ENCODE assay signal across 10 mouse cellular contexts in the genomic region with DNA sequence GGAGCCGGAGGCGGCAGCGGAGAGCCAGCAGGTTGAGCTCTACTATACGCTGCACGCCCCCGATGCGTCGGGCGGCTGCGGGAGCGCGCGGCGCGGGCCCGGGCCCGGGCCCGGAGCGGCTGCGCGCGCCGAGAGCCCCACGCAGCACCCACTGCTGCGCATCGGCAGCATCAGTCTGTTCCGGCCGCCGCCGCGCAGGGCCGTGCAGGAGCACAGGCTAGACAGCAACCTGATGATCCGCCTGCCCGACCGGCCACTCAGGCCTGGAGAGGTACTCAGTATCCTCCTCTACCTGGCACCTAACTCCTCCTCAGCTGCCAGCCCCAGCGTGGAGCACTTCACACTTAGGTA. TPM values are rescaled to one million over a fixed set of nuclear protein-coding genes. Genes with fewer than 3 reads are reported as not detected.
DNase-seq lines count a peak whose midpoint lies in the region; ATAC-seq lines count a peak whose summit lies in the region.
"Had no signal": no experiment of that assay in that cellular context is flagged by ENCODE, and none has a peak within 500 bp of the region (broad histone marks: within the 10 kb centered on the region; RNA-seq: fewer than 3 reads in every experiment).

No protein-coding gene starts in this region.

- peak overlapping the region; percentile 42 for H3K4me3 ChIP-seq in limb, embryonic 12.5 days (replicated peaks)
- H3K4me3 ChIP-seq in stomach, embryonic 16.5 days (replicated peaks; ENCODE audit: low read length) = peak overlapping the region; percentile 26

- peaks cover 86% of the 10 kb centered on the region for H3K27me3 ChIP-seq in limb, embryonic 12.5 days
- peaks cover 48% of the 10 kb centered on the region for H3K27me3 ChIP-seq in stomach, embryonic 16.5 days (ENCODE audit: control insufficient read depth, insufficient read depth, low read length)

- H3K9ac ChIP-seq in limb, embryonic 12.5 days (replicated peaks) = 0 out of 2 replicates have a peak overlapping the region, but pooled peaks have one; percentile 8
- no peak overlapping the region for H3K9ac ChIP-seq in stomach, embryonic 16.5 days (ENCODE audit: low read length)

- H3K36me3 ChIP-seq in limb, embryonic 12.5 days = no peaks in the 10 kb centered on the region
- no peaks in the 10 kb centered on the region for H3K36me3 ChIP-seq in stomach, embryonic 16.5 days (ENCODE audit: control insufficient read depth, insufficient read depth, low read length)

- no peaks in the 10 kb centered on the region for H3K9me3 ChIP-seq in limb, embryonic 12.5 days
- no peaks in the 10 kb centered on the region for H3K9me3 ChIP-seq in stomach, embryonic 16.5 days (replicated peaks; ENCODE audit: control insufficient read depth, low read length)

- no peak overlapping the region for H3K27ac ChIP-seq in limb, embryonic 12.5 days
- H3K27ac ChIP-seq in stomach, embryonic 16.5 days (ENCODE audit: low read length) = no peak overlapping the region

- WGBS in limb, embryonic 12.5 days = 3% methylated on average over 35 of the region's 36 CpGs
- 2% methylated on average over 36 of the region's 36 CpGs for WGBS in stomach, embryonic 16.5 days

- H3K4me1 ChIP-seq in limb, embryonic 12.5 days (replicated peaks) = peaks cover 9% of the 10 kb centered on the region
- H3K4me1 ChIP-seq in stomach, embryonic 16.5 days (ENCODE audit: control insufficient read depth, insufficient read depth, low read length) = 0 out of 2 replicates have a peak, but pooled peaks cover 3% of the 10 kb centered on the region

- no peak for ATAC-seq in cerebellum, adult (ENCODE audit: insufficient number of reproducible peaks, low FRiP score, low TSS enrichment)
- no peak for ATAC-seq in limb, embryonic 12.5 days (ENCODE audit: insufficient number of reproducible peaks, insufficient read depth, low FRiP score, low TSS enrichment, low read depth)
- no peak for ATAC-seq in stomach, embryonic 16.5 days (ENCODE audit: insufficient read depth, low FRiP score)

- DNase-seq in cerebellum, postnatal 10 days = peak; percentile 28 to 37
- DNase-seq in right cerebral cortex, postnatal 14 days = peak; percentile 15
- no peak for DNase-seq in right cerebral cortex, postnatal 36 days (ENCODE audit: low spot score in 2 of 2)
- DNase-seq in adrenal gland, postnatal 14 days = no peak
- no peak for DNase-seq in spleen, postnatal 4 days (ENCODE audit: low spot score in 2 of 2)
- DNase-seq: gastrocnemius, postnatal 10 days; thymus, adult 2 months had no signal

- H3K4me2 ChIP-seq in limb, embryonic 12.5 days = peak overlapping the region; percentile 71
- H3K4me2 ChIP-seq in stomach, embryonic 16.5 days (ENCODE audit: low read depth, low read length) = peak overlapping the region; percentile 53

RNA-seq across cellular contexts. Expression of gene Tmem132e, which starts 46.1 kb away (rescaled TPM):
- 0.70 and 0.76 TPM in 2 replicates for polyA plus RNA-seq in limb, embryonic 12.5 days (2016; fragmentation: Nextera tagmentation; extraction: Ambion mirVana)
- polyA plus RNA-seq in stomach, embryonic 16.5 days (2015; fragmentation: Nextera tagmentation; extraction: Ambion mirVana) = 0.31 and 0.39 TPM in 2 replicates
- 0.85 and 0.90 TPM in 2 replicates for total RNA-seq in adrenal gland, postnatal 14 days (2021)

Comparison
In these comparisons a context has a peak if more than half of its experiments do, and no peak if none do; other contexts are left out.
1. DNase-seq: peak in cerebellum, postnatal 10 days (2 of 2) and right cerebral cortex, postnatal 14 days (single experiment); none in right cerebral cortex, postnatal 36 days (0 of 2), adrenal gland, postnatal 14 days (single experiment) and spleen, postnatal 4 days (0 of 2).